ENCODE assay signal across 8 mouse cellular contexts in genomic region chr3:89177242-89178106, GRCm38 (mm10). TPM values are rescaled to one million over a fixed set of nuclear protein-coding genes. Genes with fewer than 3 reads are reported as not detected.
DNase-seq lines count a peak whose midpoint lies in the region; ATAC-seq and TF ChIP-seq lines count a peak whose summit lies in the region.

Gene Scamp3, plus strand, starts transcription at chr3:89177473.

- peaks cover 18% of the 10 kb centered on the region for H3K4me1 ChIP-seq in hindbrain, embryonic 10.5 days (replicated peaks)
- 0 out of 2 replicates have a peak, but pooled peaks cover 3% of the 10 kb centered on the region for H3K4me1 ChIP-seq in lung, postnatal 0 days (ENCODE audit: insufficient read depth, low read depth, low read length)

- H3K27ac ChIP-seq in hindbrain, embryonic 10.5 days, result peak within 1 kb of the TSS; percentile 89
- peak within 1 kb of the TSS; percentile 63 for H3K27ac ChIP-seq in lung, postnatal 0 days (ENCODE audit: low read length)

- peak within 1 kb of the TSS; percentile 79 for H3K4me2 ChIP-seq in lung, postnatal 0 days (replicated peaks; ENCODE audit: low read depth, low read length)

- peak; percentile 96 for DNase-seq in MN1 (ENCODE audit: low spot score)
- DNase-seq in cerebellum, adult 9-10 months, result peak; percentile 95
- peak; percentile 95 for DNase-seq in hindbrain, embryonic 10.5 days (ENCODE audit: low spot score)
- peak; percentile 96 for DNase-seq in layer of hippocampus, adult 9-11 months
- DNase-seq in lung, postnatal 0 days (ENCODE audit: low spot score), result peak; percentile 98
- peak; percentile 69 for DNase-seq in ovary, postnatal 14 days (ENCODE audit: low spot score)
- DNase-seq in thymus, postnatal 14 days, result peak; percentile 83

- peak within 1 kb of the TSS; percentile 57 for H3K9ac ChIP-seq in lung, postnatal 0 days (replicated peaks; ENCODE audit: low read depth)

- ATAC-seq in frontal cortex, adult (ENCODE audit: low TSS enrichment), result peak; percentile 93
- ATAC-seq in lung, postnatal 0 days, result peak; percentile 98

- peak within 1 kb of the TSS; percentile 78 for H3K4me3 ChIP-seq in hindbrain, embryonic 10.5 days
- H3K4me3 ChIP-seq in lung, postnatal 0 days (ENCODE audit: low read depth, low read length), result peak within 1 kb of the TSS; percentile 51

- TF ChIP-seq CTCF in lung, postnatal 0 days (IDR thresholded peaks at IDR 0.05), result no peak

- H3K9me3 ChIP-seq in hindbrain, embryonic 10.5 days, result no peaks in the 10 kb centered on the region
- H3K9me3 ChIP-seq in lung, postnatal 0 days (ENCODE audit: low read length), result no peaks in the 10 kb centered on the region

- H3K36me3 ChIP-seq in hindbrain, embryonic 10.5 days, result peaks cover 79% of the 10 kb centered on the region
- peaks cover 40% of the 10 kb centered on the region for H3K36me3 ChIP-seq in lung, postnatal 0 days (ENCODE audit: insufficient read depth, low read length)

- WGBS in hindbrain, embryonic 10.5 days, result under 1% methylated on average over 43 of the region's 43 CpGs
- WGBS in lung, postnatal 0 days, result under 1% methylated on average over 43 of the region's 43 CpGs

- H3K27me3 ChIP-seq in hindbrain, embryonic 10.5 days (ENCODE audit: insufficient read depth, poor library complexity, severe bottlenecking), result no peaks in the 10 kb centered on the region
- H3K27me3 ChIP-seq in lung, postnatal 0 days (replicated peaks; ENCODE audit: insufficient read depth, low read length), result no peaks in the 10 kb centered on the region

- TF ChIP-seq EP300 in lung, postnatal 0 days (IDR thresholded peaks at IDR 0.05), result no peak

RNA-seq across cellular contexts. Expression of gene Scamp3, which starts in this region (rescaled TPM):
- polyA plus RNA-seq in hindbrain, embryonic 10.5 days (2016; fragmentation: Nextera tagmentation; extraction: Ambion mirVana), result 98.9 and 116 TPM in 2 replicates
- polyA plus RNA-seq in lung, postnatal 0 days (2015; fragmentation: Nextera tagmentation; extraction: Ambion mirVana), result 89.6 and 94.2 TPM in 2 replicates

Comparison
In these comparisons a context has a peak if more than half of its experiments do, and no peak if none do; other contexts are left out.
1. Peak in every context shown above with its lines: DNase-seq, ATAC-seq, H3K4me3 ChIP-seq and H3K27ac ChIP-seq.